Mouse (Mus musculus) olfactory bulb, adult 2 months (tissue): ENCODE results near the gene Paqr4.

Experiments used
- CTCF ChIP-seq: fragments of 200-500 bp; IDR thresholded peaks from 2 replicates; pipeline ENCODE4 v1.5.1; 2012; ENCODE audit warnings: low read depth, mild to moderate bottlenecking, low read length, moderate library complexity; ENCODE audit not compliant: insufficient read depth
- POLR2A ChIP-seq: fragments of 200-500 bp; IDR thresholded peaks from 2 replicates; pipeline ENCODE4 v1.6.1; 2012; ENCODE audit warnings: mild to moderate bottlenecking, low read depth, low read length, moderate library complexity; ENCODE audit not compliant: insufficient read depth

DNA sequence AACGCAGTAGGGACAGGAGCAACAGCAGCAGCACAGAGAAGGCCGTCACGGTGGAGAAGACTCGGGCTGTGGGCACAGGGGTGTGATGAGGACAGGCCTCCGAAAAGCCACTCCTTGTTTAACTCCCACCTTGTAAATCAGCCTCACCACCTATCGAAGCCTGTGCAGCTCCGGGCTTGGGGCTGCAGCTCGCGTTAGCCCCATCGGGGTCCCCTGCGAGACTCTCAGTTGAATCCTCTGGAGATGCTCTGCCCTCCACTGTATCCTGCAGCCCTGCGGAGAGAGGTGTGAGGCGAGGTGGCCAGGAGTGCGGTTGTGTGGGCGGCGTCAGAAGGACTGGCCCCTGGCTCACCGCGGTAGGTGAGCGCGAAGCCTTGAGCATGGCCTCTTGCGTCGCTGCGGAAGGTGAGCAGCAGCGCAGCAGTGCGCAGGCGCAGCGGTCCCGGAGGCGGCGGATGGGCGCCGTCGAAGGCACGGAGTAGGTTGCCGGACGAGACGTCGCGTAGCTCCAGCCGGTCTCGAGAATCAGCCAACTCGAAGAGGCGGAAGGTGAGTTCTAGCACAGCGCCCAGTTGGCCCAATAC, 1.6 kb upstream of the Paqr4 start:
- TF ChIP-seq POLR2A (no peak), CTCF (no peak)
